ENCODE assay signal across 8 mouse cellular contexts in the genomic region with DNA sequence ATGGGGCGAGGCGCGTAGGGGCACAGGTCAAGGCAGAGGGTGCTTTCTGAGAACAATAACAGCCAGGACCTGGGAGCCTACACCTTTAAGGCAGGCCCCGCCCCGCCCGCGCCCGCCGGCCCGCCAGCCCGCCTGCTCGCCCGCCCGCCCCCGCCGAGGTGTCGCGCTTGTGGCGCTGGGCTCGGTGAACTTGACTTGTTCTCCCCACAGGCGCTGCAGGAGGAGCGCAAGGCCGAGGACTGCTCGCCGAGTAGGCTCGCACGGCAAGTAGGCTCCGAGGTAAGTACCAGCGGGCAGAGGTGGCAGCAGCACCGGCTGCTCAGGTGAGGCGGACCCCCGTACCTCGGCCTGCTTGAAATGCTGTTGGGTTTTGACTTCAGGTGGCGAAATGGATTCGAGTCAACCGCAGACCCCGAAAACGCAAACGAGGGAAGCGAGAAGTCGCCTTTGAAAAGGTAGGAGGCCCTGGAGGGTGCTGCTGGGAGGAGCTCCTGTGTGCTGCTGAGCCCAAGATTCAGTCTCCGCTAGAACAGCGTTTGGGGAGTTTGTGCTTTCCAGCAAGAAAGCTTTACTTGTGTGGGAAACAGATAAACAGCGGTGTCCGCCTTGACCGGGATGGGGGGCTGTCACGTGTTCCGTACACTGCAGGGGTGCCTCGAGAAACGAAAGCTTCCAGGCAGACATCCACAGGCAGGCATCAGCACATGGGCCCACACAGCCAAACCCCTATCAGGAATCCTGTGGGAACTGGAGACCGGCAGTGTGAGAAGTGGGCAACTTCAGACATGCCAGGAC.
DNase-seq lines count a peak whose midpoint lies in the region; ATAC-seq and TF ChIP-seq lines count a peak whose summit lies in the region.

No protein-coding gene starts in this region.

- peak overlapping the region; percentile 79 for H3K9ac ChIP-seq in heart, embryonic 11.5 days (ENCODE audit: low read depth, low read length)
- peak overlapping the region; percentile 80 for H3K9ac ChIP-seq in kidney, embryonic 15.5 days
- peak overlapping the region; percentile 86 for H3K9ac ChIP-seq in liver, embryonic 14.5 days (replicated peaks)
- H3K9ac ChIP-seq in stomach, embryonic 14.5 days (replicated peaks; ENCODE audit: low read depth, low read length), result peak overlapping the region; percentile 90

- H3K27me3 ChIP-seq in embryonic facial prominence, embryonic 10.5 days (replicated peaks; ENCODE audit: low read depth, poor library complexity, severe bottlenecking), result 0 out of 2 replicates have a peak, but pooled peaks cover 3% of the 10 kb centered on the region
- H3K27me3 ChIP-seq in heart, embryonic 11.5 days (ENCODE audit: control insufficient read depth, insufficient read depth, low read length), result no peaks in the 10 kb centered on the region
- H3K27me3 ChIP-seq in kidney, embryonic 15.5 days, result no peaks in the 10 kb centered on the region
- no peaks in the 10 kb centered on the region for H3K27me3 ChIP-seq in liver, embryonic 14.5 days (ENCODE audit: control insufficient read depth, insufficient read depth, low read length)
- no peaks in the 10 kb centered on the region for H3K27me3 ChIP-seq in stomach, embryonic 14.5 days (ENCODE audit: control insufficient read depth, insufficient read depth, low read length)

- peaks cover 72% of the 10 kb centered on the region for H3K4me1 ChIP-seq in embryonic facial prominence, embryonic 10.5 days
- H3K4me1 ChIP-seq in heart, embryonic 11.5 days (ENCODE audit: control insufficient read depth, insufficient read depth, low read length), result peaks cover 35% of the 10 kb centered on the region
- H3K4me1 ChIP-seq in kidney, embryonic 15.5 days, result peaks cover 66% of the 10 kb centered on the region
- H3K4me1 ChIP-seq in liver, embryonic 14.5 days (replicated peaks; ENCODE audit: control insufficient read depth in 2 of 2, insufficient read depth in 2 of 2, low read length in 1 of 2), result peaks cover 3 to 8% of the 10 kb centered on the region in 2 experiments; a peak in 3 of 4 replicates
- peaks cover 30% of the 10 kb centered on the region for H3K4me1 ChIP-seq in stomach, embryonic 14.5 days (ENCODE audit: control insufficient read depth, insufficient read depth, low read length)

- peak overlapping the region; percentile 93 for H3K27ac ChIP-seq in embryonic facial prominence, embryonic 10.5 days (replicated peaks)
- H3K27ac ChIP-seq in heart, embryonic 11.5 days (ENCODE audit: low read depth, low read length), result peak overlapping the region; percentile 91
- H3K27ac ChIP-seq in kidney, embryonic 15.5 days, result peak overlapping the region; percentile 98
- H3K27ac ChIP-seq in liver, embryonic 14.5 days, result peak overlapping the region; percentile 52
- H3K27ac ChIP-seq in stomach, embryonic 14.5 days (ENCODE audit: low read length), result peak overlapping the region; percentile 96

- peak; percentile 89 for ATAC-seq in heart, embryonic 11.5 days (replicated peaks; ENCODE audit: insufficient number of reproducible peaks, low FRiP score, low TSS enrichment)
- ATAC-seq in kidney, embryonic 15.5 days (replicated peaks; ENCODE audit: low FRiP score), result peak; percentile 91
- ATAC-seq in liver, embryonic 14.5 days (ENCODE audit: insufficient read depth), result peak; percentile 88
- peak; percentile 86 for ATAC-seq in stomach, embryonic 14.5 days (ENCODE audit: insufficient number of reproducible peaks, insufficient read depth, low FRiP score, low read depth)

- TF ChIP-seq EP300 in liver, embryonic 14.5 days (IDR thresholded peaks at IDR 0.05; ENCODE audit: low read depth), result 0 out of 2 replicates have a peak, but pooled peaks have one; percentile 17

- H3K9me3 ChIP-seq in embryonic facial prominence, embryonic 10.5 days, result no peaks in the 10 kb centered on the region
- no peaks in the 10 kb centered on the region for H3K9me3 ChIP-seq in heart, embryonic 11.5 days (replicated peaks; ENCODE audit: control insufficient read depth, low read length)
- H3K9me3 ChIP-seq in kidney, embryonic 15.5 days (replicated peaks), result no peaks in the 10 kb centered on the region
- no peaks in the 10 kb centered on the region for H3K9me3 ChIP-seq in liver, embryonic 14.5 days (ENCODE audit: control insufficient read depth, low read length)
- H3K9me3 ChIP-seq in stomach, embryonic 14.5 days (ENCODE audit: control insufficient read depth, low read depth, low read length), result no peaks in the 10 kb centered on the region

- DNase-seq in 3T3-L1 (ENCODE audit: low read depth, low spot score), result peak; percentile 56
- peak; percentile 94 for DNase-seq in adrenal gland, postnatal 10 days
- DNase-seq in embryonic facial prominence, embryonic 10.5 days (ENCODE audit: low spot score), result peak; percentile 86
- DNase-seq in liver, embryonic 14.5 days (ENCODE audit: low read depth in 3 of 3, low spot score in 3 of 3), result peak; percentile 45 to 49 (median 46)
- DNase-seq in neural tube, embryonic 10.5 days (ENCODE audit: extremely low spot score, low spot score), result peak; percentile 77

- H3K36me3 ChIP-seq in embryonic facial prominence, embryonic 10.5 days (replicated peaks), result peaks cover 16% of the 10 kb centered on the region
- peaks cover 2% of the 10 kb centered on the region; the same call in 1 of the 2 replicates for H3K36me3 ChIP-seq in heart, embryonic 11.5 days (ENCODE audit: control insufficient read depth, insufficient read depth, low read length)
- no peaks in the 10 kb centered on the region; the same call in 1 of the 2 replicates for H3K36me3 ChIP-seq in kidney, embryonic 15.5 days
- no peaks in the 10 kb centered on the region for H3K36me3 ChIP-seq in liver, embryonic 14.5 days (replicated peaks; ENCODE audit: control insufficient read depth, insufficient read depth, low read depth)
- no peaks in the 10 kb centered on the region; the same call in 1 of the 2 replicates for H3K36me3 ChIP-seq in stomach, embryonic 14.5 days (ENCODE audit: control insufficient read depth, insufficient read depth, low read length)

- WGBS in embryonic facial prominence, embryonic 10.5 days, result under 1% methylated on average over 51 of the region's 51 CpGs
- under 1% methylated on average over 51 of the region's 51 CpGs for WGBS in heart, embryonic 11.5 days (ENCODE audit: insufficient replicate concordance)
- WGBS in kidney, embryonic 15.5 days, result under 1% methylated on average over 51 of the region's 51 CpGs
- under 1% methylated on average over 51 of the region's 51 CpGs for WGBS in liver, embryonic 14.5 days (ENCODE audit: insufficient replicate concordance)
- WGBS in stomach, embryonic 14.5 days, result under 1% methylated on average over 51 of the region's 51 CpGs

- TF ChIP-seq CTCF in liver, embryonic 14.5 days (IDR thresholded peaks at IDR 0.05; ENCODE audit: low read depth), result no peak

- H3K4me2 ChIP-seq in heart, embryonic 11.5 days, result peak overlapping the region; percentile 70
- H3K4me2 ChIP-seq in kidney, embryonic 15.5 days, result peak overlapping the region; percentile 74
- peak overlapping the region; percentile 92 for H3K4me2 ChIP-seq in liver, embryonic 14.5 days (ENCODE audit: low read depth)
- H3K4me2 ChIP-seq in stomach, embryonic 14.5 days (replicated peaks; ENCODE audit: low read depth, low read length), result peak overlapping the region; percentile 72

- H3K4me3 ChIP-seq in embryonic facial prominence, embryonic 10.5 days, result peak overlapping the region; percentile 83
- H3K4me3 ChIP-seq in heart, embryonic 11.5 days (ENCODE audit: low read depth, low read length), result peak overlapping the region; percentile 50
- H3K4me3 ChIP-seq in kidney, embryonic 15.5 days (replicated peaks), result peak overlapping the region; percentile 85
- H3K4me3 ChIP-seq in liver, embryonic 14.5 days (ENCODE audit: insufficient read depth in 1 of 2, low read depth in 2 of 2, low read length in 2 of 2), result peak overlapping the region; percentile 68 to 76
- H3K4me3 ChIP-seq in stomach, embryonic 14.5 days (ENCODE audit: low read depth, low read length), result peak overlapping the region; percentile 78

Comparison
In these comparisons a context has a peak if more than half of its experiments do, and no peak if none do; other contexts are left out.
1. Peak in every context shown above with its lines: DNase-seq, ATAC-seq, H3K4me3 ChIP-seq and H3K27ac ChIP-seq.